Mouse (Mus musculus): ENCODE results near the gene Oca2.

Gene Oca2

DNA sequence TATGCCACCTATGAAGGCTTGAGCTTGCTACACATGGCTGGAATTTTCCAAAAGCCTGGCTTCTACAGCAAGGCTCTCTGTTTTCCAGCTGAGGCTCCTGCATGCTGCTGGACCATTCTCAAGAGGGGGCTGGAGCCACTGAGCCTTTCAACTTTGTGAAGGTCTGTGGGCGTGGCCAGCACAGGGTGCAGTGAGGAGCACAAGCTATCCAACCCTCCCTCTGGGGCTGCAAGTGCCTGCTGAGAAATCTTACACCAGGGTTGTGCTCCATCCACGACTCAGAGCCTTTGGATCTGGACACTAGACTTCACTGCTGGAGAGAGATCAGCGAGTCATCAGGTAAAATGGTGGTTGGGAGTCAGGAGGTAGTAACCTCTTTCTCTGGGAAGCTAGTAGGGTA, at the start of gene Oca2:
TSS of gene Oca2 (plus strand) at position 218 of the 400 bp plus-strand sequence.
- in situ Hi-C loops (cut with MboI, MseI), result no loop called here

DNA sequence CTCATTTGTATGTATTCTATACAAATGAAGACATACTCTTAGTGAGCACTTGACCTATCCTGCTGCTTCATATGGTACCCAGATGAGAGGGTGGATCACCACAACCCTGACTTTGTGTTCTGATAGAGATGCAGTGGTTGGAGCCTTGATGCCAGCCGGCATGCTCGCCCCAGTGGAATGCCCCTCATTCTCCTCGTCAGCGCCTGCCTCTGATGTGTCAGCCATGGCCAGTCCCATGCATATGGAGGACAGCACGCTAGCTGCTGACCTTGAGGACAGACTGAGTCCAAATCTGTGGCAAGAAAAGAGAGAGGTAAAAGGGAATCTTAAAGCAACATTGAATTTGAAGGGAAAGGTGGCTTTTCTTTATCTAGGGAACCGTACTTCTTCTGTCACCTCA, 48.5 kb upstream of the Oca2 start:
- in situ Hi-C loops (cut with MboI, MseI), result no loop called here

DNA sequence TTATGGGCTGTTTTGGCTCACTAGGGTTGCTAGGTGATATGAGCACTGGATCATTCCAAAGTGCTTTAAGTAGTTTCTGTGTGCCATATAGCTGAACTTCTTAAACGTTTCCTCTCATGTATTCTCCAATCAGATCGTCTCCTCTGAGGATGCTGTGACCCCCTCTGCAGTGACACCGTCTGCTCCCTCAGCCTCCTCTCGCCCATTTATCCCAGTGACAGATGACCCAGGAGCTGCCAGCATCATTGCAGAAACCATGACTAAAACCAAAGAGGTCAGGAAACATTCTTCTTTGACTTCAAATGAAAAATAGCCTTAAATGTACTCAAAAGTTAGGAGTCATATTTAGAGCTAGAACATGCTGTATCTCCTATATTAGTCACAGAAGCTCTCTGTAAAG, 47.9 kb upstream of the Oca2 start:
- in situ Hi-C loops (cut with MboI, MseI), result no loop called here

DNA sequence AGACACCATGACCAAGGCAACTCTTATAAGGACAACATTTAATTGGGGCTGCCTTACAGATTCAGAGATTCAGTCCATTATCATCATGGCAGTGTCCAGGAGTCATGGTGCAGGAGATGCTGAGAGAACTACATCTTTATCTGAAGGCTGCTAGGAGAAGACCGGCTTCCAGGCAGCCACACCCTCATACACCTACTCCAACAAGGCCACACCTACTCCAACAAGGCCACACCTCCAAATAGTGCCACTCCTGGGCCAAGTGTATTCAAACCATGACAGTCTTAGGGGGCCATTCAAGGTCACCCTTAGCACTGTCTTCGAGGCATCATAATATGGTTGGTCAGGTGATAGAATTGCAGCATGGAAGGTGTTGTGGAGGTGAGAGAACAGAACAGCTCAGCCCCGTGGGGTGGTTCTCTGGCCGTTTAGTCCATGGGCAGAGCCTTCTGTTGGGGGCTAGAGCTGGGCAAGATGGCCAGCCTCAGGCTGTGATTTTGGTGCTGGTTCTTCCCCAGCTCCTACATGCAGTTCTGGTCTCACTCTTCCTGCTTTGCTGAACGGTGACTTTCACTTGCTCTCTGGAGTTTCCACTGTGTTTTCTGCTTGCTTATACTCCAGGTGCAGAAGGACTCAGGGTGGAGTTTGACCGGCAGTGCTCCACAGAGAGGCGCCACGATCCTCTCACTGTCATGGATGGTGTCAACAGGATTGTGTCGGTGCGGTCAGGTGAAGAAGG, 37.9 kb upstream of the Oca2 start:
- in situ Hi-C loops (cut with MboI, MseI), result no loop called here

DNA sequence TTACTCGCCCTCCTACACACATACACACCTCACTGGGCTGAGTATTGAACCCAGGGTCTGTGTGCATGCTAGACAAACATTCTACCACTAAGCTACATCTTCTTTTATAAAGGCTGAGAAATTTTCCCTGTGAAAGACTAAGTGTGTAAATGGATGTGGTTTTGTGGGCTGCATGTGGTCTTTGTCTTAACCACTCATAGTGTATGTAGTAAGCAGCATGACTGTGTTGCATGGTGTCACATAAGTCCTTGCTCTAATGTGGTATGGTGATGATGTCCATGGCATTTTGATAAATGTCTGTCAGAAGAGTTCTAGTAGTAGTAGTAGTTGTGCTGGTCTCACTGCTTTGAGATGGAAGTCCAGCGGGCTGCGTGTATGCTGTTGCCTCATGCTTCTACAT, 36.7 kb upstream of the Oca2 start:
- in situ Hi-C loops (cut with MboI, MseI), result no loop called here

DNA sequence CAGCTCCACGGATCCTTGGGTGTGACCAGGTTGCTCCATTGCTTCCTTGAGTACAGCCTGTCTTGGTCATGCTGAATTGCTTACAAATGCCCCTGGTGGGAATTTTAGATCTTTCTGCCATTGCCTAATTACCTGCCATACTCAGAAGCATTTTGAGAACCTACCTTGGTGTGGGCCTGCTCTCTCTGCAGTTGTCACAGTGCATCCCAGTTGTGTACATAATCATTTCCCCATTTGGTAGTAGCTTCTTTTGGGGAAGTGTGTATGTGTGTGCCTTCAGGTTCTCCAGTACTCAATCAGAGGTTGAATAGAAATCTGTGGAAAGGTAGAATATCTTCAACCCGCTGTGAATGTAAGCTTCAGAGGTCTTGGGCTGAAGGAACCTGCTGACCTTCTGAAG, 36.3 kb upstream of the Oca2 start:
- in situ Hi-C loops (cut with MboI, MseI), result no loop called here

DNA sequence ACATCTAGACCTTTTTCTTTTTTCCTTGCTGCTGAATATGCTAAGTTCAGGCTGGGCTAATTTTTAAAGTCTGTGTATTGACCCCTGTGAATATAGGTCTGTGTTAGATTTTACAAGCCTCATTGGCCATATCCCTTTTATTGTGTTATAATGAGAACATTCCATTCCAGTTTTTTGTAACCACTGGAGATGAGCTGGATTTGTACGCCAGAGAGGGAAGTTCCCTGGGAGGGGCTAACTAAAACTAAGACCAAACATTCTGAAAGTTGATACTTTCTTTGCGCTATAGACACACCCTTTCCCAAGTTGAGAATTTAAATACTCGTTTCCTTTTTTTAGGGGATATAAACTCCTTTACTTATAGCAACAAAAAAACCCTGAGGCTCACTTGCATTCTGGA, 34.7 kb upstream of the Oca2 start:
- in situ Hi-C loops (cut with MboI, MseI), result no loop called here

DNA sequence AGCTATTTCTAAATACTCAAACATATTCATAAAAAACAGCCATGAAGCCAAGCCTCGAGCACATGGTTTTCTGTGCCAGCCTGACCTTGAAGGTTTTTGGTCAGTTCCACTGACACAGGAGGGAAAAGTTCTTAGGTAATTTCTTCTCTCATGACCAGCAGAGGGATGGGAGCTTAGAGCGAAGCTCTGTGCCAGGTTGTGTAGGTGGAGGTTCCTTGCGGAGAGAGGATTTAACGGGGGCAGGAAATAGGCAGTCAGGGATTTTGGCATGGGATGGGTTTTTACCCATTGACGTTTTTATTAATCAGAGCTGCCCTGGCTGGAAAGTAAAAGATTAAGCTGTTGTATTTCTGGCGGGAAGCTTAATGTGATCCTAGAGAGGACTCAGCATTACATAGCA, 18.7 kb upstream of the Oca2 start:
- in situ Hi-C loops (cut with MboI, MseI), result no loop called here

DNA sequence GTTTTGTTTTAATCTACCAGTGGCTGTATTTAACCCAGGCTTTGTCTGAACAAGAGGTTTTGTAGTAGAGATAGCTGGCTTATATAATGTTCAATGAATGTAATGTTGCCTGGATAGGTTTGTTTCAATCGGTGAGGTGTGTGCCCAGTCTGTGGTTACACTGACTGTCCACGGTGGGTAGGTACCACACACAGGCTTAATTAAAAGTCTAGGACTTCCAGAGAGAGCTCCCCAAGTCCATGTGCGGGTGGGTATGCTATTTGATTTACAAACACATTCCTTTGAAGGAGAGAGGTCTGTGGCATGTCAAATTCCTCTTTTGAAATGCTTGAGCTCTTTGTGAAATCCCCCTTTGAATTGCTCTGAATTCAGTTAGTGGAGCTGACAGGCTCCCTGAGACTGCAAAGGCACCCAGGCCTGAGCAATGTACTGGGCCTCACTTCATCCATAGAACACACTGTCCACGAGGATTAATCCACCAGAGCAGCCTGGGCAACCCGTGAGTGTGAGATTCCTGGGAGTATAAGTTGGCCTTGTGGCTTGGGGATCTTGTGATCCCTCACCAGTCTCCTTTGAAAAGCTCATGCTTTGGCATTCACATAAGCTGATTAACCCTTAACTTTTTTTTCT, 3.7 kb upstream of the Oca2 start:
- in situ Hi-C loops (cut with MboI, MseI), result no loop called here

DNA sequence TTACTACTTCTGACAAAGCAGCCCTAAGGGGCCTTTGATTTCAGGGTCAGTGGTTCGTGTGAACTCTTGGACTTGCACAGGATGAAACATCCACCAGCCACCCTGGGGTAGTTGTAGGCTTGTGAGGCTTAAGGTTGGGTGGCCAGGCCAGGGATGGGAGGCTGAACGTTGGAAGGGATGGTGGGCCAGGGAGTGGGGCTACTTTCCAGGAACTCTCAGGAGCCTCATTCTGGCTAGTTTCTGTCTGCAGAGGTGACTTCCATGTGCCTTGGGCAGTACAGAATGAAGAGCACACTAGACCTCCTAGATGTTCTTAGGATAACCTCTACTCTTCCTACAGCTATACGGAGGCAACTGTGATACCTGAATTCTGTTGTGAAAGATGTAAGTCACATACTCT, 2.9 kb upstream of the Oca2 start:
- in situ Hi-C loops (cut with MboI, MseI), result no loop called here

DNA sequence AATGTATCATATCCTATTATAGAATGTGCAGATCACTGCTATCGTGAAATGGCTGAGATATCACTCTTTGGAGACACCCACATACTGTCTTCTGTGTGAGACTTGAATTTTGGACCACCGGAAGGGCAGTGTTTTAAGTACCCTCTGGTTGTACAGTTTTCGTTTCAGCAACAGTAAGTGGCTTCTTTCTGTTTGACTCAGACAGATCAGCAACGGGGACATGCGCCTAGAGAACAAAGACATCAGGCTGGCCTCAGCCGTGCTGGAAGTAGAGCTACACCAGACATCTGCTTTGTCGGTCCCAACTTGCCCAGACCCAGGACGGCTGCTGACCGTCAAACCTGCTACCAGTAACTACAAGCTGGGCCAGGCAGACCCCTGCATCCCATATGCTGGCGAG, 15.0 kb downstream of the Oca2 start:
- in situ Hi-C loops (cut with MboI, MseI), result no loop called here

DNA sequence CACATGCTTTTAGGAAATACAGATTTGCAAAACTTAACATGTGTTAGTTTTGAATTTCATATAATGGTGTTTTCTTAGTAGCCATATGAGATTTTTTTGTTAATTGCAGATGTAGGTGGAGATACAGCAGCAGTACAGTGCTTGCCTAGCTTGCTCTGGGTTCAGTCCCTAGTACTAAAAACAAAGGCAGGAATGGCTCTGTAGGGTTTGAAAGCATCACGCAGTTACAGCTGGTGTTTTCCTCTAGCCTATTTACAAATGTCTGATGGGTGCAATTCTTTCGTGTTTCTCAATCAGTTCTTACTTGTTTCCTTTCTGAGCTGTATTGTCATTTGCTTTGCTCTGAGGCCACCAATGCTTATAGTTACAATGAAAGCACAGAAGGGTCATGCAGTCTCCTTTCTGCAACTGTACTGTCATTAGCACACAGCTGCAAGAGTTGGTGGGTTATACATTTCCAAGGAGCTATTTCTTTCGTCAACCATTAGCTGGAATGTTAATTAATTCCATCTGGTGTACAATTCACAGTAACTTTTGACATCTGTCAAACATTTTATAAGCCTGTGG, 18.4 kb downstream of the Oca2 start:
- in situ Hi-C loops (cut with MboI, MseI), result no loop called here

DNA sequence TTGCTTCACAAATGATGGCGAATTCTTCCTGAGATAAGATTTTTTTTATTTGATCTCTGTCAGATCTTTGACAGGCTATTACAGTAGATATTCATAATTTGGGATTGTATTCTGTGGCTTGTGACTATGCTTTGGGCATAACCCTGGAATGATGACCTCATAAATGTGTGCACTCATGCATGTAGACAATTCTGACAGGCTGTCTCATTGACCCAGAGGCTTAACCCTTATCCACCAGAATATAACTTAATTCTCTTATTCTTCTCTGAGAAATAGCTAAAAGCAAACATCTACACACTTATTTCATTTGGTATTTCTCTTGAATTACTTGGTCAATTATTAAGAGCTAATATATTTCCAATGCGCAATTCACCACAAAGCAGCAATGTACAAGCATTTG, 37.9 kb downstream of the Oca2 start:
- in situ Hi-C loops (cut with MboI, MseI), result no loop called here

DNA sequence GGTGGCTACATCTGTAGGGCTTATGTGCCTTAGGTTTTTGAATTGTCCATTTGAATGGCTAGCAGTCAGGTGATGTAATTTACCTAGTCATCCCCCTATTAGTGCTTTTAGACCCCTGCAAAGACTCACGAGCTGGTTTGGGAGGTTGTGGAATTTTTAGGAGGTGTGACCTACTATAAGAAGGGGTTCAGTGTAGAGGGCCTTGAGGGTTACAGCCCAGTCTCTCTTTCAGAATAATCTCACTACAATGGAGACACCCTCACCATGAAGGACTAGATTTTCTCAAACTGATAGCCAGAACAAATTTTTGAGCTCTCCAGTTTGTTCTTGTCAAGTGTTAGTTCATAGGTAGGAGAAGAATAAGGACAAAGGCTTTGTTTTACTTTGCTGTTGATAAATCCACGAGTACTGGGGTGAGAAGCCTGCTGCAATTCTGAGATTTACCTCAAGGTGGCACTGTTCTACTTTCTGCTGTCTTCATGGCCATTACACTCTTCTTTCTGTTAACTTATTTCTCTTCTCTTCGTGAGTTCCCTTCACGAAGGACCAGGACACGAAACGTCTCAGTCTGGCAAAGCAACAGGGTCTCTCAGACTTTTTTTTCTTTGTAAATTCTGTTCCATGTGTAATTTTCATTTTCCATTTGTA, 52.0 kb downstream of the Oca2 start:
- in situ Hi-C loops (cut with MboI, MseI), result loop anchor here (10.0 kb wide), 2 partner anchors 253 to 1443 kb away; no protein-coding TSS in a partner anchor

DNA sequence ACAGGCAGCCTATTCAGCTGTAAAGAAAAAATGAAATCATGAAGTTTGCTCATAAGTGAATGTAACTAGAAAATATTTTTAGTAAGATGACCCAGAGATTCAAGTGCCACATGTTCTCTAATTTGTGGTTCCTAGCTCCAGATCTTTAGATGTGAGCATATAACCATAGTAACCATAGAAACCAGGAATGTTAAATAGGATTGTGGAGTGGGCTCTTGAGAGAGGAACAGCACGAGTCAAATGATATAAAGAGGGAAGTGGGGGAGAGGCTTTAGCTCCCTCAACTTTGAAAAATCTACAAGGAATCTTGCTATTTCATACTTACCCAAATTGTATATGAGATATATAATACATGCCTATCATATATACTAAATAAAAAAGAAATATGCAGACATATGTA, 64.8 kb downstream of the Oca2 start:
- in situ Hi-C loops (cut with MboI, MseI), result no loop called here

DNA sequence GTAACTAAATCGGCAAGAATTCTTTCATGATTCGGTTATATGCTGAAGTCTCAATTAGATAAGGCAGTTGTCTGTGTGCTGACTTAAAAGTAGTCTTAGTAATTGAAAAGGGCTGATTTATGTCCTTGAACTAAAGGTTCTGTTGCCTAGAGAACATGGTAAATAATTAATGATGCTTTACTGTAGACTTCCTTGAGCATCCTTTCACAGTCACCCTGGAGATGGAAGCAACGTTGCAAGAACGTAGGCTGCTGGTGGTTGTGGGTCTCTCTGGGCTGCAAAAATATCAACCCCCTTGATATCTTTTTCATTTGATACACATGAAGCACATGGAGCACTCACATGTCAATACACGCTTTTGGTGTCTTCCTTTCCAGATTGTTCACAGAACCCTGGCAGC, 74.8 kb downstream of the Oca2 start:
- in situ Hi-C loops (cut with MboI, MseI), result no loop called here

DNA sequence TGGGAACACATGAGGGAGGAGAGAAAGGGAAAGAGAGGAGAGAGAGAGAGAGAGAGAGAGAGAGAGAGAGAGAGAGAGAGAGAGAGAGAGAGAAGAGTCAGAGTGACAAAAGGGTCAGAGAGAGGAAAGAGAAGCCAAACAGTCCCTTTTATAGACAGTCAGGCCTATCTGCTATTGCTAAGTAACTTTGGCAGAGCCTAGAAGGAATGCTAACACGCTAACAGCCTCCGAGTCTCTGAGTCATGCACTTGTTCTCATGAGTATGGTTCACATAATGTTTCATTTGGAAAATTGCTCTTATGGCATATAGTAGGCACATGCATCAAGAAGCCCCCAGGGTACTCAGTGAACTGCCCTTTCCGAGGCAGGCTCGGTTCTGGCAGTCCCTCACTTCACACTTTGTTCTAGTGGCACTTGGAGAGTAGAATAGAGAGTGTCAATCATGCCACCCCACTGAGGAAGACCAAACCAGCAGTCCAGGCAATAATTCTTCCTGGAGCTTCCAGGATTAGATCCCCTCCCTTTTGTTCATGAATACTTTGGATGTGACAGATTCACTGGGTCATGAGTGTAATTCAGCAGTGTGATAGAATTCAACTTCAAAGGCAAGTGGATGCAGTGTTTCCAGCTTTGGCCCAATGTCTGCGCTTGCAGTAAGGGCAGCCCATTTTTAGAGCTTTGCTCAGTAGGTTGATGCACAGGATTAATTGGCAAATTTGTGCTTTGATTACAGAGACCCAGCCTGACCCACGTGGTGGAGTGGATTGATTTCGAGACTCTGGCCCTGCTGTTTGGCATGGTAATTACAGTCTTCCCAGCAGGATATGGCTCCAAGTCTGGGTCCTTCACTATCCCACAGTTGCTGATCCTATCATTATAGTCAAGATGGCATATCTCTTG, 76.3 kb downstream of the Oca2 start:
- in situ Hi-C loops (cut with MboI, MseI), result no loop called here

DNA sequence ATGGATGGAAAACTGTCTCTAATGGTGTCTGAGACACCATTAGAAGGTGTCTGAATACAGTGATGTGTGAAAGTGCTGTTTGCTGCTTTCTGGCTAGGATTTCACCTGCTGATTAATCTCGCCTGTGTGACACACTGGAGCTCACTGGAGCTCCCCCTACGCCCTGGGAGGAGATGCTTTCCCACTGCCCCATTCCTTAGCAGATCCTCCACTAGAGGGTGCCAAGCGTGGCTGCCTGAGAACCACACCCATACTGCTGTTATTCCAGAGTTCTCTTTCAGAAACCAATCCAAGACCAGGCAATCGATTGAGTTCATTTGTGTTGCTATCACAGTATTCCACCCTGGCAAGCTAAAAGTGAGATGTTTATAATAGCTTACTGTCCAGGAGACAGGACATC, 88.2 kb downstream of the Oca2 start:
- in situ Hi-C loops (cut with MboI, MseI), result loop anchor here in 1 of 2 experiments (25.0 kb wide), 1 partner anchor 1990 kb away; no protein-coding TSS in a partner anchor

DNA sequence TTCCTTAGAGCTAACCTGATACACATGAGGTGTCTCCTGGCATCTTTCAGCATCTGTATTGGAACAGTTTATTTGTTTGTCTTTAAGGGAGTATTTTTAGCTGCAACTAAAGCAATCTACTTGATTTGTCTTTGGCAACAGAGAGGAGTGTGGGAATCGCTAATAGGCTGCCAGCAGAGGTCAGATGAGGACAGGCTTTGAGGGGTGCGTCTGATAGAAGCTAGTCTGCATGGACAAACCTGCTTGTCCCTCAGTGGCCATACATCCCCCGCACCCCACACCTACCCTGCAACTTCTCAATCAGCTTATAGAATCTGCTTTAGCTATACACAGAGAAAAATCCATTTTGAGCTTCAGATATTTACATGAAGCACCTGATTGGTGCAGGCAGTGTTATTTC, 109.0 kb downstream of the Oca2 start:
- in situ Hi-C loops (cut with MboI, MseI), result loop anchor here in 1 of 2 experiments (25.0 kb wide), 1 partner anchor 2011 kb away; no protein-coding TSS in a partner anchor

DNA sequence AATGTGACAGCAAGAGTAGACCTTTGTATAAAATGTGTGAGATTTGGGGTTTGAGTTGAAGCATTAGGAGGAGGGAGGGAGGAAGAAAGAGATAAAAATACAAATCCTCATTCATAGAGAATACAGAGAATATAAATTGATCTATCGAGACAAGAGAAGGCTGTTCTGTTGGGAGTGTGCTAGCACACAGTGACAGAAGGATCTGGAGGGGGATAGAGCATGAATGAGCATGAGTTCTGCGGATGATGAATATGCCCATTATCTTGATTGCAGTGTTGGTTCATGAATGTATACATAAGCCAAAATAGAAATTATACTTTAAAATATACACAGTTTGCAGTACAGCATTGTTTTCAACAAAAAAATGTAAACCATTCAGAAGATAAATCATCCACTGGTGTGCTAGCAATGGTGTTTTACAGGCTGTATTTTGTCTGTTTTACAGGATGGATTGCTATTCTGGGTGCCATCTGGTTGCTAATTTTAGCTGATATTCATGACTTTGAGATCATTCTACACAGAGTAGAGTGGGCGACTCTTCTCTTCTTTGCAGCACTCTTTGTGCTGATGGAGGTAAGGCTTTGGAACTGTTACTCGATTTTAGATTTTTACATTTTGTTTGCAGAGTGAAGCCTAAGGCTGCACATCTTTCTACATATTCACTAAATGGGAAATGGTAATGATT, 117.2 kb downstream of the Oca2 start:
- in situ Hi-C loops (cut with MboI, MseI), result no loop called here

All from T-helper 17 cell (primary cell).